Mouse (Mus musculus) ES-E14 (cell line): ENCODE measurements around the gene Raf1.

Experiments
- CHD2 ChIP-seq: IDR thresholded peaks from 2 replicates; pipeline ENCODE4 v1.6.1; 2014; ENCODE audit warnings: mild to moderate bottlenecking, low read depth, low read length, inconsistent platforms
- MAFK ChIP-seq: IDR thresholded peaks from 2 replicates; pipeline ENCODE4 v1.6.1; 2014; ENCODE audit warnings: mild to moderate bottlenecking, low read depth, low read length, inconsistent platforms; ENCODE audit not compliant: insufficient read depth
- ZC3H11A ChIP-seq: IDR thresholded peaks from 2 replicates; pipeline ENCODE4 v1.6.1; 2012; ENCODE audit warnings: low read depth, mild to moderate bottlenecking, inconsistent platforms, low read length, borderline replicate concordance
- ZNF384 ChIP-seq: IDR thresholded peaks from 2 replicates; pipeline ENCODE4 v1.6.1; 2012; ENCODE audit warnings: low read depth, low read length, inconsistent platforms

GRCm38 (mm10) chr6:115577941-115578340 is 98.5 kb downstream of the Raf1 start:
- no peak for TF ChIP-seq MAFK
- TF ChIP-seq ZC3H11A, result no peak
- TF ChIP-seq ZNF384, result no peak
- TF ChIP-seq CHD2, result no peak
